Mouse (Mus musculus) liver, postnatal 0 days (tissue): ENCODE data around the gene Efcab11. TPM values are rescaled to one million over a fixed set of nuclear protein-coding genes. Genes with fewer than 3 reads are reported as not detected.

Experiments used
- ATAC-seq: fragments of 200-750 bp; cut with Nextera tagmentation; 2 replicates; pipeline ENCODE4 v1.8.0; 2017; ENCODE audit warnings: mild to moderate bottlenecking, moderate library complexity
- DNase-seq: peaks from one replicate; pipeline ENCODE4 v3.0.0-alpha.2; 2016
- H3K27ac ChIP-seq: fragments of 300-500 bp; sonication (generic); 2 replicates; pipeline ENCODE4 v1.5.1; 2014; ENCODE audit warnings: antibody characterized with exemption, moderate library complexity, mild to moderate bottlenecking, low read depth
- H3K27me3 ChIP-seq: fragments of 300-500 bp; sonication (generic); 2 replicates; pipeline ENCODE4 v1.6.1; 2014; ENCODE audit warnings: low read length, control low read depth, mixed read lengths; ENCODE audit not compliant: insufficient read depth
- H3K36me3 ChIP-seq: fragments of 300-500 bp; sonication (generic); replicated peaks from 2 replicates; pipeline ENCODE4 v1.6.1; 2014; ENCODE audit warnings: mild to moderate bottlenecking, control low read depth, low read length, moderate library complexity, mixed read lengths; ENCODE audit not compliant: insufficient read depth
- H3K4me1 ChIP-seq: fragments of 300-500 bp; sonication (generic); 2 replicates; pipeline ENCODE4 v1.6.1; 2014; ENCODE audit warnings: antibody characterized with exemption, mild to moderate bottlenecking, control low read depth; ENCODE audit not compliant: insufficient read depth
- H3K4me2 ChIP-seq: fragments of 300-500 bp; sonication (generic); 2 replicates; pipeline ENCODE4 v1.6.1; 2014; ENCODE audit warnings: low read depth, mild to moderate bottlenecking, low read length, moderate library complexity, mixed read lengths
- H3K4me3 ChIP-seq: fragments of 300-500 bp; sonication (generic); 2 replicates; pipeline ENCODE4 v1.5.1; 2014; ENCODE audit warnings: low read depth, low read length
- H3K9ac ChIP-seq: fragments of 300-500 bp; sonication (generic); replicated peaks from 2 replicates; pipeline ENCODE4 v1.6.1; 2014; ENCODE audit warnings: mild to moderate bottlenecking, moderate library complexity
- H3K9me3 ChIP-seq: fragments of 300-500 bp; sonication (generic); 2 replicates; pipeline ENCODE4 v1.6.1; 2016; ENCODE audit warnings: mild to moderate bottlenecking, control low read depth, low read length, mixed read lengths
- CTCF ChIP-seq: sonication (generic); IDR thresholded peaks from 2 replicates; pipeline ENCODE4 v1.5.1; 2016; ENCODE audit warnings: antibody characterized with exemption, low read depth
- EP300 ChIP-seq: IDR thresholded peaks from 2 replicates; pipeline ENCODE4 v1.6.1; 2016; ENCODE audit warnings: antibody characterized with exemption, low read depth, mild to moderate bottlenecking
- WGBS: fragments of 180-500 bp; shearing (Covaris S2); extraction: QIAGEN DNeasy Blood & Tissue Kit; methylation state at CpG from one replicate; pipeline ENCODE4 v1.1.7; 2014; ENCODE audit not compliant: insufficient replicate concordance; 5-methylcytosine and 5-hydroxymethylcytosine counted together
- polyA plus RNA-seq: library from polyadenylated mRNA; unstranded; fragments of >200 nt; fragmentation: Nextera tagmentation; extraction: Ambion mirVana; gene quantifications from 2 replicates; pipeline ENCODE4 v1.2.1, GENCODE M21; 2015

Gene Efcab11
- polyA plus RNA-seq, 1 experiment from 2014 or later = 3.3 TPM

DNA sequence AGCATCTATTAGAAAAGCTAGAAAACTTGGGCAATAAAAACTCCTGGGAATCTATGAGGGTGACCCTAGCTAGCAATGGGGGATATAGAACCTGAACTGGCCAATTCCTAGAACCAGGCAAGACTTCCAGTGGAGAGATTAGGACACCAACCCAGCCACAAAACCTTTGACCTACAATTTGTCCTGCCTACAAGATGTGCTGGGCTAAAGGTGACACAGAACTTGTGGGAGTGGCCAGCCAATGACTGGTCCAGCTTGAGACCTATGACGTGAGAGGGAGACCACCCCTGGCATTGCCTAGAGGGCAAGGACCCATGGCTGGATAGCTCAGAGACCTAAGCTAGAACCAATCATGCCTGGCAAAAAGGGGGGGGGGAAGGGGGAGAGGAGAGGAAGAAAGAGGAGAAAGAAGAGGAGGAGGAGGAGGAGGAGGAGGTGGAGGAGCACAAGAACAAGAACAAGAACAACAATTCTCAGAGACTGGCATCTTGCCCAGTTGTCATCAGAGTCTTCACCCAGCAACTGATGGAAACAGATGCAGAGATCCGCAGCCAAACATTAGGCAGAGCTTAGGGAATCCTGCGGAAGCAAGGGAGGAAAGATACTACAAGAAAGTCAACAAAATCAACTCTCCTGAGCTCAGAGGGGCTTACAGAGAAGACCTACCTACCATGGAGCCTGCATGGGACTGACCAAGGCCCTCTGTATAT, 24.7 kb downstream of the Efcab11 start:
- H3K4me1 ChIP-seq = peaks cover 10% of the 10 kb centered on the region
- no peaks in the 10 kb centered on the region for H3K9me3 ChIP-seq
- no peak overlapping the region for H3K4me3 ChIP-seq
- no peaks in the 10 kb centered on the region for H3K36me3 ChIP-seq
- TF ChIP-seq CTCF (no peak), EP300 (peak; percentile 32; the same call in 1 of the 2 replicates)
- no peaks in the 10 kb centered on the region for H3K27me3 ChIP-seq
- peak; percentile 87 for ATAC-seq
- H3K27ac ChIP-seq = peak overlapping the region; percentile 76
- H3K9ac ChIP-seq = no peak overlapping the region
- 80% methylated on average over 3 of the region's 3 CpGs for WGBS
- 0 out of 2 replicates have a peak overlapping the region, but pooled peaks have one; percentile 6 for H3K4me2 ChIP-seq
- peak; percentile 50 for DNase-seq

DNA sequence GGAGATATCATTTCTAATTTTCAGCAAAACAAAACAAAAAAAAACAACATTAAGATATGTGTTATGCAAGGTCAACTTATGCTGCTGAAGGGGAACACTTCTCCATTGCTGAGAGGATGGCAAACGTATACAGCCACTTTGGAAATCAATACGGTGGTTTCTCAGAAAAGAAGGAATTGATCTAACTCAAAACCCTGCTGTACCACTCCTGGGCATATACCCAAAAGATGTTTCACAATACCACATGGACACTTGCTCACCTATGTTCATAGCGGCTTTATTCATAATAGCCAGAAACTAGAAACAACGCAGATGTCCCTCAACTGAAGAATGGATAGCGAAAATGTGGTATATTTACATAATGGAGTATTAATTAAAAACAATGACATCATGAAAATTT, 25.6 kb downstream of the Efcab11 start:
- TF ChIP-seq EP300 (peak; percentile 59), CTCF (no peak)
- no peak for DNase-seq
- Histone ChIP-seq H3K27me3 (no peaks in the 10 kb centered on the region), H3K4me1 (peaks cover 10% of the 10 kb centered on the region), H3K27ac (peak overlapping the region; percentile 76), H3K9ac (no peak overlapping the region), H3K36me3 (no peaks in the 10 kb centered on the region), H3K4me3 (no peak overlapping the region), H3K4me2 (no peak overlapping the region), H3K9me3 (no peaks in the 10 kb centered on the region)
- WGBS = 73% methylated on average over 5 of the region's 5 CpGs
- peak; percentile 75 for ATAC-seq

DNA sequence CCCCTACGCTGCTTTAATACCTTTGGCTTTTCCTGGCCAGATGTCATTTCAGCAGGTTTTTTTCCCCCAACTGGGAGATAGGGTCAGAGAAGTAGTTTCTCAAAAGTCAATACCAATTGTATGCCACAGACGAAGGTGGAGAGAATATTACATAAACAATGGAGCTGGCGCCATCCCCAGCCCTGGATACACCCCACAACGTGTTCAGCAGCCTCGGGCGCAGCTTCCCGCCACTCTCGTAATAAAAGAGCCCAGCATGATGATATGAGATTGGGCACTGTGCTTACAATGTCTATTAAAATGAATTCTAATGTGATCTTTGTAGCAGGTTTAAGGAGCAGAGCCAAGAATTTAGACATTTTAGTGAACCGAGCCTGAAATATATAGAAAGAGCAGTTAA, 28.2 kb downstream of the Efcab11 start:
- H3K9ac ChIP-seq = no peak overlapping the region
- TF ChIP-seq CTCF = no peak
- no peak for TF ChIP-seq EP300
- H3K4me3 ChIP-seq = no peak overlapping the region
- H3K4me2 ChIP-seq = no peak overlapping the region
- no peak for DNase-seq
- H3K27ac ChIP-seq = no peak overlapping the region
- H3K27me3 ChIP-seq = no peaks in the 10 kb centered on the region
- H3K4me1 ChIP-seq = peaks cover 10% of the 10 kb centered on the region
- no peaks in the 10 kb centered on the region; the same call in 1 of the 2 replicates for H3K36me3 ChIP-seq
- ATAC-seq = no peak
- WGBS = 83% methylated on average over 9 of the region's 9 CpGs
- H3K9me3 ChIP-seq = no peaks in the 10 kb centered on the region

DNA sequence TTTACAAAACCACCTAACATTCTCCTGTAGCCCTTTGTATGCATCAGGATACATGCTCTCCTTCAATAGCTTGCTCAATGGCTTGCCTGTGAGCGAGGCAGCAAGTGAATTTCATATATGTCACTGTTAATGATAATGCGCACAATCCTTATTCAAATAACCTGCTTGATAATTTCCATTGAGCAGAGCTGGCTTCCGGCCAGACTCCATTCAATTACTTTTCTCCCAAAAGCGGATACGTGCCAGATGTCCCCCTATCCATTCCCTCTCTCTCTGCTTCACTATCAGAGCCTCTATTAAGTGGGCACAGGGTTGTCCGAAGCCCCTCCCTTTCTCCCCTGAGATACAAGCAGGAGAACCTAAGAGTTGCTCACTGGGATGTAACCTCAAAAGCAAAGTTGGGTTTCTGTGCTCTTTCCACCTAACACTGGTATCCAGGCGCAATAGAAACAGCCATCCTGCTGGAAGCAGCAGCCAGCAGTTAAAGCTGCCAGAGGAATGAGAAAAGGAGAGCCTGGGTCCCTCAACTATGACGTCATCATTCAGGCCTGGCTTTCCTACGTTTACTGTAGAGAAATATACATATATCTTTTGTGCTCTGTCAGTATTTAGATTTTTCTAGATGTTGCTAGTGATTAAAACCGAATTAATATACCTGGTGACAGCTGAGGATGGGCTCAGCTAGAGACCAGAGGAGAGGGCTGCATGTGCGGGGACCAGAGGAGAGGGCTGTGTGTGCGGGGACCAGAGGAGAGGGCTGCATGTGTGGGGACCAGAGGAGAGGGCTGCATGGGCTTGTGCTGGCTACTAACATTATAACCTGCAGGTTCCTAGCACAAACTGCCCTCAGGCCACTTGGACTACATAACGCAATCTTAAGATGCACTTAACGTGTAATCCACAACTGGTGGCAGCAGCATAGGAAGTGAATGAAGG, 30.6 kb downstream of the Efcab11 start:
- ATAC-seq = no peak

DNA sequence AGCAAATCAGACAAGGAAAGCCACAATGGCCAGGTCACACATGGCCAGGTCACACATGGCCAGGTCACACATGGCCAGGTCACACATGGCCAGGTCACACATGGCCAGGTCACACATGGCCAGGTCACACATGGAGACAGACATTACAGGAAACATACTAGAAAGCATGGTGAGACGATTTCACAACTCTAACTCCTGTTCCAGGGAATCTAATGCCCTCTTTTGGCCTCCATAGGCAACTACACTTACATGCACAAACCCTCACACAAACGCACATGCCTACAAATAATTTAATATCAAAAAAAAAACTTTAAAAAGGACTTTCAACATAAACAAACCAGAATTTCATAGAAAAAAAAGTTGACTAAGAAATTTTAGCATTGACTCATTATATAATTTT, 34.2 kb downstream of the Efcab11 start:
- Histone ChIP-seq H3K4me2 (no peak overlapping the region), H3K9ac (no peak overlapping the region), H3K4me1 (no peaks in the 10 kb centered on the region), H3K27ac (no peak overlapping the region), H3K9me3 (no peaks in the 10 kb centered on the region), H3K4me3 (no peak overlapping the region), H3K36me3 (no peaks in the 10 kb centered on the region; the same call in 1 of the 2 replicates), H3K27me3 (no peaks in the 10 kb centered on the region)
- ATAC-seq (no peak), DNase-seq (no peak)
- TF ChIP-seq CTCF (peak; percentile 31), EP300 (no peak)
- WGBS = 79% methylated on average over 2 of the region's 2 CpGs

More for the DNA sequence above, 30.6 kb downstream of the Efcab11 start:
- 80% methylated on average over 14 of the region's 14 CpGs for WGBS
- no peak overlapping the region for H3K4me3 ChIP-seq
- no peaks in the 10 kb centered on the region for H3K9me3 ChIP-seq
- TF ChIP-seq CTCF = no peak
- no peak overlapping the region for H3K4me2 ChIP-seq
- H3K27me3 ChIP-seq = no peaks in the 10 kb centered on the region
- no peak for DNase-seq
- H3K9ac ChIP-seq = no peak overlapping the region
- no peaks in the 10 kb centered on the region; the same call in 1 of the 2 replicates for H3K36me3 ChIP-seq
- no peaks in the 10 kb centered on the region for H3K4me1 ChIP-seq
- no peak overlapping the region for H3K27ac ChIP-seq

DNA sequence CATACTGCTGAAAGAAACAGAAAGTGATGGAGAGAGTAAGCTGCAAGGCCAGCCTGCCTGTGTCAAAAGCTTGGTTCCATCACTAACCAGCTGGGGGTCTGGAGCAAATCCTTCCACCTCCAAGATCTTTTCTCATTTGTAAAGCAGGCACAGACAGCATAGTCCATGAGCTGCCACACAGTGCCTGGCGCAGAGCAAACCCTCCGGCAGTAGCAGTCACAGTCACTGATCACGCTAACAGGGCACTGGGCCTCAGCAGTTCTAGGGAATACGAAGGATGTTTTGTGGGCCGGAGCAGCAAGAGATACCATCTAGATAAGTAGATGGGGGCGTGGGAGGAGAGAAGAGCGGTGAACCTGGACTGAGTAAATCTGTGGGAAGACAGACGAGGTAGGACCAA, 39.3 kb downstream of the Efcab11 start:
- Histone ChIP-seq H3K27ac (no peak overlapping the region), H3K4me2 (no peak overlapping the region), H3K4me1 (no peaks in the 10 kb centered on the region), H3K9ac (no peak overlapping the region), H3K27me3 (no peaks in the 10 kb centered on the region), H3K4me3 (no peak overlapping the region), H3K36me3 (no peaks in the 10 kb centered on the region), H3K9me3 (no peaks in the 10 kb centered on the region)
- TF ChIP-seq EP300 (no peak), CTCF (no peak)
- DNase-seq = no peak
- 86% methylated on average over 8 of the region's 8 CpGs for WGBS
- ATAC-seq = no peak
